Mouse (Mus musculus) cerebellum, postnatal 10 days (tissue): ENCODE data around the gene Hoxa9.
A peak's percentile ranks its signal among the peaks of the same experiment; 100 is the strongest.

Source experiments
- DNase-seq, 2 experiments: peaks; one replicate each; pipeline ENCODE4 v3.0.0; 2021; ENCODE audit warnings: mixed read lengths in 2 of 2

Hoxa9 gene

DNA sequence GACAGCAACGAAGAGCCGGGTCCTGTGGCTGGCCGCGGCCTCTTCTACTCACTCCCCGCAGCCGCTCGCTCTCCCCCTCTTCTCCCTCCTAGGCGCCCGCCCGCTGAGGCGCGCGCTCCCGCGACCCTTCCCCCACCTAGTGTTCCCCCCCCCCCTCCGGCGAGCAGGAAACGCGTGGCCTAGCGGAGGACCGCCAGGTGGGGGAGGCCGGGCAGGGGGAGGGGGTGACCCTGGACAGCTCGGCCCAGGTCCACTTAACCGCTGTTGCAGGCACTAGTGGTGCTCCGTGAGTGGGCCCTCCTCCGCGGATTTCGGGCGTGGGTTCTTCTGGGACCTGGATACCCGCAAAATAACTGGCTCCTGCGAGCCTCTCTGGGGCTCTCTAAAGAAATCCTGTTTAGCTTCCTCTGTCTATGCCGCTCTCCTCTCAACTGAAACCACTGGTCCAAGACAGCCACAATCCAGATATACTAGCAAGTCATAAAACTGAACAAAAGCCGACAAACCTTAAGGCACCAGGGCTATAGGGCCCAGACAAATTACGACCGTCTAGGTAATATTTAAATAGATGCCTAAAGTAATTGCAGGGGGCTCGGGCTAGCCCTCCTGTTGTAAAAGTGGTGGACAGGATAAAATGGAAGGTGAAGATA, at the start of gene Hoxa9:
TSS of gene Hoxa9 (minus strand) at position 574 of the 650 bp plus-strand sequence.
- DNase-seq: no peak

DNA sequence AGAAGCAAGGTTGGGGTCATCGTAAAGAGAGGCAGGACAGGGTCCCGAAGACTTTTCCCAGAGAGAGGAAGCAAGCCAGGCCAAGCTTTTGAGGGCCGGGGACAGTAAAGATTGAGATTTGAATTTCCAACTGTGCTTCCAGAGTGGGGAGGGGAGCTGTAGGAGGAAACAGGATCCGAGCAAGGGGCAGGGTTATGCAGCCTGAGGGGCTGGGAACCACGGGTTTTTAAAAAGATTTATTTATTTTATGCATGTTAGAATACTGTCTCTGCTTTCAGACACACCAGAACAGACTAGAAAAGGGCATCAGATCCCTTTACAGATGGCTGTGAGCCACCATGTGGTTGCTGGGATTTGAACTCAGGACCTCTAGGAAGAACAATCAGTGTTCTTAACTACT, 46.0 kb upstream of the Hoxa9 start:
- no peak for DNase-seq

DNA sequence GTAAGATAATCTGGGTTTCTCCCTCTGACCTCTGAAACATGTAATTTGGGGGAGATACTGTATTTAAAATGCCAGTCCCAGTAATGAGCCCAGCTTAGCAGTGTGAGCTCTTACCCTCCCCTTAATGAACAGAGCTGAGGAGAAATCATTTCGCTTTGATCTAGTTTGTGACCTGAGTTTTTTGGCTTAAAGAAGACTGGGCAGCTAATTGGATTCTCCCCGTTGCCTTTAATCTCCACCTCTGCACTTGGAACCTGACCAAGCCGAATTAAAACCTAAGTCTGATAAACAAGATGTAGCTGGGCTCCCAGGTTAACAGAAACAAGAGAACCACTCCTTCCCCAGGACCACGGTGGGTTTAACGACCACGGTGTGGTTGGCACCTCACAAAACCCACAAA, 45.5 kb upstream of the Hoxa9 start:
- no peak for DNase-seq

DNA sequence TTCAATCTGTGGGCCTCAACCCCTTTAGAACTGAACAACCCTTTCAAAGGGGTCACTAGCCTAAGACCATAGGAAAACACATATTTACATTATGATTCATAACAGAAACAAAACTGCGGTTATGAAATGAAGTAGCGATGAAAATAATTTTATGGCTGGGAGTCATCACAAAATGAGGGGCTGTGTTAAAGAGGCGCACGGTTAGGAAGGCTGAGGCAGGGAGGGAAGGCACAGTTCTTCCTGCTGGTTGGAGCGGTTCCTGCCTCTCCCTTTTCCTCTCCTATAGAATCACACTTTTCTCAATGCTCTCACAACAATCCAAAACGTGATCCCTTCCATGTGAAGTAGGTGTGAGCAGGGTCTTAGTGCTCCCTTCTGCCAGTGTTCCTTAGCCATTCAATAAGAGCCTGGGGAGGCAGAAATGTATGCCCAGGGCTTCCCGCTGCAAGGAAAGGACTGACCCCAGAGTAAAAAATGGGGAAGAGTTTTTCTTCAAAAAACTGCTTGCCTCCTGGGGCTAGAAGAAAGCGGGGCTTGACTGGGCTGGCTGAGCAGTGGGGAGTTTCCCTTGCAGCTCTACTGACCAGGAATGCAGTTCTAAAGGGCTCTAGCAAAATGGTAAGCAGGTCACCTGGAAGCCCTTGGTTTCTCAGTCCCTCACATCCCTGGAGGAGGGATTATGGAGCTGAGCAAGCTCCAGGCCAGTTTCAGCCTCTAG, 44.8 kb upstream of the Hoxa9 start:
- DNase-seq: no peak

DNA sequence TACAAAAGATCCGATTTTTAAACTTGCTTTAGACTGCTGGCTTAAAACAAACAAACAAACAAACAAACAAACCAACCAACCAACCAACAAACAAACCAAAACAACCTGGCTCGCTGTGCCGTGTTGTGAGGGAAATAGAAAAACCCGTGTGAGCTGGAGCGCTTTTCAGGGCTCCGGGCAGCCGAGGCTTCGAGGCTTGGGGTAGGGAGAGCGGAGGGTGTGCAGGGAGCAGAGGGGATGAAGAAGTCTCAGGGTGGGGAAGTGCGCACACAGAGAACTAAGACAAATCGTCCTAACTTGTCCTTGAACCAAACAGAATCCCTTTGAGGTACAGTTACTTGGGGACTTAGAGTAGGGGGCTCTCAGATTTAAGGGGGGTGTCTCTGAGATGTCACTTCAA, 43.7 kb upstream of the Hoxa9 start:
- no peak for DNase-seq

DNA sequence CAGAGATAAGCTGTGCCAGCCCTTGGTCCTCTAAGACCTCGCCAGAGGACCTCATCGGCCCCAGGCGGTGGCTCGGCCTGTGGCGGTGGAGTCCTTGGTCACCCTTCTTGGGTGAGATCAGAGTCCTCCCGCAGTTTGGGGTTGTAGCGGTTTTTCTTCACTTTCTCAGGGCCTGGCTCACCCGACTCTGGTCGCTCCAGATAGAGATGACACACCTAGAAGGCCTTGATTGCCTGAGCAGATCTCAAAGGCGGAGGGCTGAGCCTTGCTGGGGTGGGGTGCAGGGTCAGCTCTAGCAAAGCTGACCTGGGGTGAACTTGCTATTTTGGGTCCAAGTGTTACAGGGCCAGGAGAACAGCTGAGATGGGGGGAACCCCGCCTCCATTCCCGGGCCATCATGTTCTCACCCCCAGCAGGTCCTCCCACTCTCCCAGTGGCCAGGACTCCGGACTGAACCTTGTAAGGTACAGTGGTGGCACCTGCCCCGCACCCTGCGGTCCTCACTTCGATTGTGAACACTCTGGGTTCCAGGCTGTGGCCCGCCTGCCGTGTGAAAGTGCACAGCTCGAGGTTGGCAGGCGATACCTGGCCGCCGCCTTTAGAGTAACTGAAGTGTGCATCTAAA, 42.9 kb upstream of the Hoxa9 start:
- DNase-seq: peak in 1 of 2 experiments; percentile 29

DNA sequence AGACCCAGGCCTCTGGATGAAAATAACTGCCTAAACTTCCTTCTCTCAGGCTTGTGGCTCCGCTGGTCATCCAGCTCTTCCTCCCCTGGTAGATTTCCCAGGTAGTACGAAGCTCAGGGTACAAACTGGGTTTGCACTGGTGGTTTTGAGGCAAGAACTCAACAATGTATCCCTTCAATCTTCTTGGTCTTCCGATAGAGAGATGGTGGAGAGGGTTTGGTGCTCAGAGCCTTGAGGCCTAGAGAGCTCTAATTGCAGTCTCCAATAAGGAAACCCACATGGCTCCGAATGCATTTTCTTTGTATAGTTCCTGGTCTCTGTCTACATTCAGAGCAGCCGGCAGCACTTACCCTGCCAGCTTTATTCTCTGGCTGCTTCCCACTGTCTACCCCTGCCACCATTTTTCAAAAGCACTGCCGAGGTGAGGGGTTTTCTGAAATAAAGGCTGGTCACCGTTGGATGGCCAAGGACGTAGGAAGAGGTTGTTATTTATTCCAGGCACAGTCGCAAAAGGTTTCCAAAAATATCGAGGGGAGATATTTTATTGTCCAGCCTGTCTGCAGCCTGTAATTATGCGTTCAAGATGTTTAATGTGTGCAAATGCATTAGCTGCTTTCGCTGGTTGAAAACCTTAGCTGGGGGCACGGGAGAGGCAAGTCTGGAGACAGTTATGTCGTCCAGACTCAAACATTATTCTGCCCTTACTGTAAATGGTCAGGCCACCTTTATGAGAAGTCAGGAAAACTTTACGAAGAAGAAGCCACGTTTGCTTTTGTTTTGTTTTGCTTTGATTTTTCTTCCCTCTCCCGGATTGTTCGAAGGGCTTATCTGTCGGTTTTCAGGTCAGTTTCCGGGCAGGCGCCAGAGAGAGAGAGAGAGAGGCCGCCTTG, 42.1 kb upstream of the Hoxa9 start:
- DNase-seq: no peak

DNA sequence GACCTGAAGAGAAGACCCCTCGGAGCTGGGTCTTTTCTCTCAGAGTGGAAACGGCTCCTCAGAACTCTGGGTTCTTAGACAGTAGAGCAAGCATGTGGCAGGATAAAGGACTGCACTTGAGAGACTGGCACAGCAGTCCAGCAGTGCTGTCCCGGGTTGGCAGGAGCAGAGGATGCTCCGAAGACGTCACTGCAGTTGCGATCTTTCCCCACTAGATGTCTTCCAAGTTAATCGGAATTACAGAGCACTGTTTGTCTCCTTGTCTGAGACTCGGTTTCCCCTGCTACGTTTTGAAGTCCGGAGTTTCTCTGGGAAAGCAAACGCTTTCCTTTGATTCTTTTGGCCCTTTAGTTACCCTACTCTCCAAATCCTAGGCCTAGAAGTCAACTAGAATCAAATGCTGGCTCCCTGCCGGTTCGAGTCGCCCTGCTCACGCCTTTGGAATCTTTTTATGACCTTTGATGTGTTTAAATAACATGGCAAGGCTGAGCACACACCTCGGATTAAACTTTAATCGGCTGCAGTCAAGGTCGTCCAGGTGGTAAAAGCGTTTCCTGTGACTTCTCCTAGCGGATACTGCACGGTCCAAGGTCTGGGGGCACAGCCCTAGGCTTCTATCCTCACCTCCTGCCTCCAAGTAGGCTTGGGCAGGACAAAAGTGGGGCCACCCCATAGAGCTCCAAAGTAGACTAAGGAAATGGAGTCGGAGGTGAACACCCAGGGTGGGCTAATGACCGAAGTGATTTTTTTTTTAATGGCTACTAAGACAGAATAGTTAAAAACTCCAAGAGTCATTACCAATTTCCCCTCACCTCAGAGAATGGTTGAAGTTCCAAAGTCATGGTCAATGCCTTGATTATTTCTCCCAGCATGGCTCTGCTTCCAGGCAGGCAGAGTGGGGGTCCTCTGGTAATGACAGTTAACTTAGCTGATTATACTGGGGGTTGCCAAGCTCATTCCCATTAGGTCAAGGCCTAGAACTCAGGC, 39.9 kb upstream of the Hoxa9 start:
- DNase-seq: peak; percentile 79 to 84

DNA sequence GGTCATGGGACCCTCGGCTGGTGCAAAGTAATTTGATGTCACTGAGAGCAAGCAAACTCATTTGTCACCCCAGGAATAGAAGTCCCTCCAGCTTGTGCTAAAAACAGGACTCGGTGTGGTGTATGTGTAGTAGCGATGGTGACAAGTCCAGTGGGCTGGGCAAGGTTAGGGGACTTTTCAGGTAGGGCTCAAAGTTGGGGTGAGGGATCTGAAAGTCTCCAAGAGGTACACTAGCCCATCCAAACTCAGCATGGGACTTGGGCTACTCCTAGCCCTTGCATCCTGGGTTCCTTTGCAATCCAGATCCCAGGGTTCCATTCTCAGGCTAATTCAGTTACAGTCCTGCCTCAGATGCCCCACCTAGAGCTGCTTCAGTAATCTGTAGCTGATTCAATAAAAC, 37.9 kb upstream of the Hoxa9 start:
- no peak for DNase-seq

DNA sequence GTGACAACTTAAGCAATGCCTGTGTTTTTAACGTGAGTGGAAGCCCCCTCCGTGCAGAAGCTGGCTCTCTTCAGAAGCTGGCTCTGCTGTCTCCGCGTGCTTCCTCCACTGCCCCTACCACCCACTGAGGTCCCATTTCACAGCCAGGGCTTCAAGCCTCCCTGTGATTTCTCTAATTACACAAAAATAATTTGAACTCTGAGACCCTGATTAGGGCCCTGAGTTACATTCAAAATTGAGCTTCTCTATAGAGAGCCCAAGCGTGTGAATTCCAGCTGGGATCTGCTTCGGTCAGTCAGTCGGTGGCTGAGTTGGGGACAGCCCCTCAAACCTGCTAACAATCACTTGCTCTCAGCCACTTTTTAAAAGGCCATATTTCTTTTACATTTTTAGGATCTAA, 37.5 kb upstream of the Hoxa9 start:
- no peak for DNase-seq

DNA sequence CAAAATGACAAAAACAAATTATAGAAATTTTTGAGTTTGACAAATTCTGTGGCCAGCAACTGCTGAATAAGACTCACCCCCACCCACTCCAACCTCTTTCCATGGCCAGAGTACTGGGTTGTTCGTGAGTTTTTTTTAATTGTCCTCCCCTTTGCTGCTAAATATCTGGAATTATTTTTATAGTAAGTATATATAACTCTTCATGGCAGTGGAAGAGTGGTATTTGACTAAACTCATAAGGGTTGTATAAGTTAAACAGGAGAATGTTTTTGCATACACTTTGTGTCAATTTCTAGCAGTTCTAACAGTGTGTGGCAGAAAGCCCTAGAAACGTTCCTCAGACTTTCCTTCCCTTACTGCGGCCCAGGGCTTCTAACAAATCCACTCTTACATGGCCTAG, 36.8 kb upstream of the Hoxa9 start:
- DNase-seq: no peak

DNA sequence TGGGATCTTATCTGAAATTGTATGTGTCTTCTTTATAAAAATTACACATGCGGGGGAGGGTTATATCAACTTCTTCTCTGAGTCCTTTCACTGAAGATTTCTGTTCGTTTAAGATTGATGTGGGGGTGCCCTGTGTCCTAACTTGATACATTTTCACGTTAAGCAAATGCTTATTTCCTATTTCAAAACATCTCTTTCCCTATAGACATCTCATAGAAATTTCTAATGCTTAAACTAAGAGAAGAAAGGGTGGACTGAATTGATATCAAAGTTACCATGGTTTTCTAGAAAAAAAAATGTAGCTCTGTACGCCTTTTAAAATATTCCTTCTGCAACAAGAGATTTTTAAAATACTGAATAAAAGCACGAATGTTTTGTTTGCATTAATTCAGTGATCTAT, 36.3 kb upstream of the Hoxa9 start:
- DNase-seq: no peak

DNA sequence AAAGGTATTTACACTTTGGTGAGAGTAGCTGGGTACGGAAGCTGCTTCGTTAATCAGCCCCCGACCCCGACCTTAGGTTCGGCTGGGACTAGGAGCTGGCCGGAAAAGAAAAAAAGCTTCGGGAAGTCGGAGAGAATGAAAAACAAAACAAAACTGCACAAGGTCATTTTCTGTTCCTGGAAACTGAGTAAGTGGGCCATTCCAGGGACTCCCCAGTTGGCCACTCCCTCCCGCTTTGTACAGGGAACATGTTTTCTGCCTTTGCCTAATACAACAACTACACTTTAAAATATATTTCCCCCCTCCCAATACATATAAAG, 35.7 kb upstream of the Hoxa9 start:
- DNase-seq: no peak

DNA sequence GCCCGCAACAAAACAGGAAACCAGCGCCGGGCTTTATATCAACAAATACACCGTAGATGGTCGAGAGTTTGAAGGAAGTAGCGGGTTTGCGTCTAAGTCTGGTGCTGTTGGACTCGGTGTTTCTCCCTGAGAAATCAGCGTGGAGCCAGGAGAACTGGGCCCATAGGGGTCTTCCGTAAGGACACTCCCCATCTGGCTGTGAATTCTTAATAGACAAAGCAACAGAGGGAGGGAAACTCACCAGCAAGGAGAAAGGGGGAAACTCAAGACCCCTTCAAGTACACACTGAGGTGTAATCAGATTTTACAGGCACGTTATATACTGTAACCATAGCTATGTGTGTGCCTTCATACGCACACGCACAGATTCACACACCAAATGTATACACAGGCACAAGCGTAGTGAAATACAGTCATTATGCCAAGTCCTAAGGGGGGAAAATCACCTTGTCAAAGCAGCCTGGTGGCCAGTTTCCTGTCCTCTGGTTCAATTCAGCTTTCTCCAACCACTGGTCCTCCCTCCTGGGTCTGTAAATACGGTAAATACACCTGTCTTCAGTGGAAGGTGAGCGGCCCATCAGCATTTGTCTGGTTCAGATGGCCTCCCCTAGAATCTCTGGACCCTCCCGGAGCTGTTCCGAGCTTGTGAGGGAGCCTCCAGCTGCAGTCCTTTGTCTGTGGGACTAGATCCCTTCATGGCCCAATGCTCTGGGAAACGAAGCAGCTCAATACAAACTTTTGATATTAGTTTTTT, 35.2 kb upstream of the Hoxa9 start:
- DNase-seq: peak in 1 of 2 experiments; percentile 28

DNA sequence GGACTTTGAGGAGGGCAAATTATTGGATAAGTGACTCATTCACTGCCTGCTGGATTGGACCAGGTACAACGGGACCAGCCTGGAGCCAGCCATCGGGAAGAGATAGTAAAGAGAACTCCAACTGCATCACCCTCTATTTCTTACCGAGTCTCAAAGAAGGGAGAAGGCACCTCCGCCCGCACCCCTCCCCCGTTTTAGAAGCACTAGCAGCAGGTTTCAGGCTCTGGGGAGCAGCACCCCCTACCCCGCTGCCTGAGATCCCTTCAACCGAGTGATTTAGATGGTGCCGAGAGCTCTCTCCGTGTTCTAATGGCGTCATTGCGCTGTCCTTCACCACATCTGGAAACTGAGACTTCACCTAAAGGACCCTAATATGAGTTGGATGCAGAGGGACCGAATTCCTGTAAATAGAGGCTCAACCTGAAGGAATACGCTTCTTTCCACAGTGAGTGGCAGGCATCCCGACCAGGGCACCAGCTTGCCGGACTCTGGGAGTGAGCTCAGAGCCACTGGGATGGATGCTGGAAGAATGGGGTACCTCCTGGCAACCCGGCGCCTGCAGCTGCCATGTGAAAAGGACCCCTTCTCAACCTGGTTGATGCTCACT, 34.5 kb upstream of the Hoxa9 start:
- DNase-seq: peak in 1 of 2 experiments; percentile 15

DNA sequence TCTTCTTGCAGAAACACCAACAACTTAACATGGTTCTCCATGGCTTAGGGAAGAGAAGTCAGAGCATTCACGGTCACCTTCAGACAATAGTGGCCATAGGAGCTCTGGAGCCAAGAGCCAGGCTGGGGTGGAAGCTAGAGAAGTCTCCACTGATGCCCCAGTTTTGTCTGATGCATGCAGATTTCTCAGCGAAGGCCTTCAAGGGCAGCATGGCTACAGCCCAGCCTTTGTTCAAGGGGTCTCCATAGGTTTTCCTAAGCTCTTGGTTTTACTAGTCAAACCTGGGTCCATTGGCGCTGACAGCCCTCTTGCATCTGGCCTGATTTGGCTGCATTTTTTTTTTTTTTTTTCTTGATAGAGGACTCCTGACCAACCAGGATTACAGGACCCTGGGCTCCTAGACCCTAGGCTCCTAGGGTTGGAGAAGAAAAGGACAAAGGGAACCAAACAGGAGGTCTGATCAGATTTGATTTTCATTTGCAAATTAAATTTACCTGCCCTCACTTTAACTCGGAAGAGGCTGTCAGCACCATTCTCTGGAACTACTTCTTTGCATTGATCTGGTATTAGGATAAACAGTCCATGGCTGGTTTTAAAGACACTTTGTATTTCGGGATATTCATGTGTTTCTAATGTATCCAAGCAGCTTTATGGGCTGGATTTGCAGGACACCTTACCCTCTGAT, 33.4 kb upstream of the Hoxa9 start:
- peak in 1 of 2 experiments; percentile 25 for DNase-seq

DNA sequence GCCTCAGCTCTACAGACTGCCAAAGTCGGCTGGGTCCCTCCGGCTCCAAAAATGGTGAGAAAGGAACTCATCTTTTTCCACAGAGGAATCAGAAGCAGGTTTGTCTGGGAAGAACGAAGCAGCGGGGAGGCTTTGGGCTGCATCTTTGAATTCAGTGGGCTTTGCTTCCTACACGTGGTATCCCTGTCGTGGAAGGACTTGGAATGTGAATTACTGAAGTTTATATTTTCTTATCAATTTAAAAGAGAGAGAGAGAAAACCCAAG, 32.4 kb upstream of the Hoxa9 start:
- no peak for DNase-seq

DNA sequence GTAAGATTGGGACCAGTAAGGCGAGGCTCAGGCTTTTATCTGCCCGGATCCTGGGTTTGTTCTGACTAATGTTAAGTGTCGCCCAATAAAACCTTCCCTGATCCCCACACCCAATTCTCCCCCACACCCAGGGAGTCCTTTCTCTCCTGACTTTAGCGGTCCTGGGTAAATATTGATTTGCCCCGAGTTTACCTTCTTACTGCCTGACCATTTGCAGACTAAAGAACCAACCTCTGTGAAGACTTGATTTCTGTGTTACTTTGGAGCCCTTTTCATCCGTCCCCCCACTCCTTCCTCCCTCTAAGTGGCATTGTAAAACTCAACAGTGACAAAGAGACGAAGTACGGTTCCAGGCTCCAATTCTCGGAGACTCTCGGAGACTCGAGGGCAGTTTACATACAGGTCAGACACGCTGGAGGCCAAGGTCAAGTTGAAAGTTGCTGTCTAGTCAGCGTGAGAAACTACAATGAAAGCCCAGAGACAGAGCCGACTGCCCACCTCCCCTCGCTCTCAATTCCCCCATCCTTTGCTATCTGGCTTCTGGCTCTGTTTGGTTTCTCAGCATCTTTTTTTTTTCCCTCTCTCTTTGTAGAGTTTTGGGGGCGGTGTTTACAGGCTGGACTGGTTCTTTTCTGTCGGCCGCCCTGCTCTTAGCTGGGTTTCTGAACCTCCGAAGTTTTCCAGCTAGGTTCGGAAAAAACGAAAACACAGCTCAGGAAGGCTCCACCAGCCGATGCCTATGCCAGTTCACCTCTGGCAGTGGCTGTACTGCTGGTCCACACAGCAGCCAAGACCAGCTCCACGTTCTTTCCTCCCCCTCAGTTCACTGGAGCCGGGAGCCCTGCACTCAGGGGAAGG, 31.8 kb upstream of the Hoxa9 start:
- DNase-seq: peak in 1 of 2 experiments; percentile 49

DNA sequence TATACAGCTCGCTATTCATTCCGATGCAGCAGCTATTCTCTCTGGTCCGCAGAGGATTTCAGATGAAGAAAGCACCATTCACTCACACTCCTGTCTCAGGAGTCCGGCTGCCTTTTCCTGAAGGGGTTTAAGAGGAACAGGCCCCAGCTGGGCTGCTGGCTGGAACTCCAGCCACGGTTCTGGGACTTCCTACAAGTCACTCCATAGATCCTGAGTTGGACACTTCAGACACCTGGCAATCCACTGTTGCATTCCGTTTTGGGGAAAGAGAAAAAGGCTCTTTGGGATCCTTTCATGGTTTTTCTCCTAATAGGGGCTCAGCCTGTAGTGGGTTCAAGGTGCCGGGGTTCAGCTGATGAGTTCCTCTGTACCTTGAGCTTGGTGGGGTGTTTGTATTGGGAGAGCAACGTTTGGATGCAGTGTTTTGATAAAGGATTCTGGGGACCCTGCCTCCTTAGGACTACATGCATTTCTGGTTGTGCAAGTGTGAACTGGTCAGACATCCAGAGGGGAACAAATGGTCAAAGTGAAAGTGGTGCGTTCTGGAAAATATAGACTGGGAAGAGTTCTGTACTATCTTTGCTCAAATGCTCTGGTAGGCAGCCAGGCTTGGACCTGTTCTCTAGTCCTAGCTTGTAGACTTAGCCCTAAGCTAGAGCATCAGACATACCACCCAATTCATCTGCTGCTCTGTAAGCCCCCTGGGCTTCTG, 31.0 kb upstream of the Hoxa9 start:
- DNase-seq: peak in 1 of 2 experiments; percentile 25
